Mouse (Mus musculus) c-Kit-positive CD71-negative TER-119-negative erythroid progenitor cells, embryonic 14.5 days (primary cell): ENCODE results near the gene Scand1.

Experiments used
- DNase-seq: peaks from one replicate; pipeline ENCODE4 v3.0.0-alpha.2; 2013; ENCODE audit warnings: low read depth

The Scand1 gene

GRCm38 (mm10) chr2:156312297-156312897 is at the start of gene Scand1, which contains the start of gene Cnbd2:
TSS of gene Scand1 (minus strand) at chr2:156312704.
TSS of gene Cnbd2 (plus strand) at chr2:156312299.
- DNase-seq, result peak; percentile 66

DNA sequence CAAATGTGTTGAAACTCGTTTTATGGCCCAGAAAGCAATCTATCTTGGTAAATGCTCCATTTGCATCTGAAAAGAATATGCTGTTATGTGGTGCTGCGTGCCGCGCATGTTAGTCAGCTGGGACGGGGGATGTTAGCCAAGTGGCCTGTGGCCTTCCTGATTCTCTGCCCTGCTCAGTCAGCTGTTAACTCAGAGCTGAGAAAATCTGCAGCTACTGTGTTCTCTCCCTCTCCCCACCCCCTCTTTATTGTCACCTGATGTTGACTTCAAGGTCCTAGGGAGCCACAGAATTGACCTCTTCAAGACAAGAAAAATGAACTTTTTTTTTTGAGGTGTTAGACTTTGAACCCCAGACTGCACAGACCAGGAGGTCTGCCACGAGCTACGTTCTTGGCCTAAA is 43.5 kb upstream of the Scand1 start:
- no peak for DNase-seq

DNA sequence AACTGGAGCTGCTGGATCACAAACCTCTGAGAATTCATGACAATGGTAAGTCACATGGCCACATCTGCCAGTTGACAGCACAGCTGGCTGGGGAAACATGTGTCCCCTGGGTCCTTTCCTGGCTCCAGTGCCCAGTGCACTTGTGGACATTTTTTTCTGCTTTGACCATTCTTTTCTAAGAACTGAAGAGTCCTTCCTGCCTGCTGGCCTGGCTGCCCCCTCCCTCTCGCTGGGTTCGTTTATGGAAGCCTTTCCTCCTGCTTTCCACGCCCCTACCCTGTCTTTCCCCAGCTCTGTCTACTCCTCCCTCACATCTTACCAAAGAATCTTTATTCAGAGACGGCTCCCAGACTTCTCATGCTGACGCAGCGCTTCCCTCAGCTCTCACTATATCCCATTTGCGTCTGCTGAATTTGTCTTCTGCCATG is 40.8 kb upstream of the Scand1 start:
- no peak for DNase-seq

- DNase-seq, result no peak
Measured at GRCm38 (mm10) chr2:156352413-156353165, 40.1 kb upstream of the Scand1 start.

GRCm38 (mm10) chr2:156351243-156351642 is 38.7 kb upstream of the Scand1 start:
- DNase-seq, result no peak

- DNase-seq, result no peak
Measured at GRCm38 (mm10) chr2:156349286-156349848, 36.9 kb upstream of the Scand1 start.

- no peak for DNase-seq
Measured at GRCm38 (mm10) chr2:156348812-156349211, 36.3 kb upstream of the Scand1 start.

- DNase-seq, result peak; percentile 26
Measured at GRCm38 (mm10) chr2:156344775-156345532, 32.5 kb upstream of the Scand1 start.

DNA sequence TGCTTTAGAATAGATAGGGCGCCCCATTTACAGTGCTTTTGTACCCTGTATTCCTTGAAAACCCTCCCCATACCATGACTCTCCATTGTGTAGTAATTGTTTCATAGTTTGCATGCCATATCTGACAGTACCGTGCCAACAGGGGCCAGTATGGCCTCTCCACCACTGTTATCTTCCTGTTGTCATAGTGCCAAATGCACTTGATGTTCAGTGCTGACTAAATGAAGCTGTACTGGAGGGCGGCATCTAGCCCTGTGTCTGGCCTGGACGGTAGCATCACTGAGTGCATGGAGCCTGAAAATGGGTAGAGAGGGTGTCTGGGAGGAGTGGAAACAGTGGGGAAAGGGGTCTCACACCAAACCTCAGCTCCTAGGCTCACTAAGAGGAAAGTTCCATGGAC is 27.6 kb upstream of the Scand1 start:
- no peak for DNase-seq

GRCm38 (mm10) chr2:156331446-156331965 is 19.0 kb upstream of the Scand1 start:
- DNase-seq, result no peak

DNA sequence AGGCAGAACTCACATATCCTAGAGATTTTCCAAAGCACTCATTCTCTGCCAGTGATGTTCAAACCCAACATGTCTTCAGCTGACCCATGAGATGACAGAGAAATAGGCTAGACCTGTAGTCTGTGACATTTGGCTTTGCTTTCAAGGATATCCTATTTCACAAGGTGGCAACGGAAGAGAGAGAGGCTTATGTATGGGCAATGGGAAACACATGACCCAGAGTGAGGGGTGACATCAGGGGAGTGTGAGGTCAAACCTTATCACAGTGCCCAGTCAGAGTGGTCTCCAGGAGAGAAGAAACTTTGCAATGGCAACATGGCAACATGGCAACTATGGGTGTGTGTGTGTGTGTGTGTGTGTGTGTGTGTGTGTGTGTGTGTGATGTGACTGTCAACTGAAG is 18.2 kb upstream of the Scand1 start:
- no peak for DNase-seq

DNA sequence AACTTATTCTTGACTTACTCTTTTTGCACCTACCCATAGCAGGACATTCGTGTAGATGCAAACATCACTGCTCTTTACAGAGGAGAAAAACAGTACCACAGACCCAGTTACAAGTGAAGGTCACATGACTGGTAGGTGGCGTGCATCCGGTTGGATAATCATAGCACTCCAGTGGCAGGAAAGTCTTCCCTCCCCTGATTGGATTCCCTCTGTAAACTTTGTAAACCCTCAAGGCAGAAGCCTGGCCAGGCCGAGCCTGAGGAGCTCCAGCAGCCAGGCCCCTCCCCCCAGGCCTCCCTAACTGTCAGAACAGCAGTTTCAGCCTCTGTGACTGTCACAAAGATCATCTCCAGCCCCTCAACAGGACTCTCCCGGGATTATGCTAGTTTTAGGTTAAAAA is 12.2 kb upstream of the Scand1 start:
- peak; percentile 23 for DNase-seq

DNA sequence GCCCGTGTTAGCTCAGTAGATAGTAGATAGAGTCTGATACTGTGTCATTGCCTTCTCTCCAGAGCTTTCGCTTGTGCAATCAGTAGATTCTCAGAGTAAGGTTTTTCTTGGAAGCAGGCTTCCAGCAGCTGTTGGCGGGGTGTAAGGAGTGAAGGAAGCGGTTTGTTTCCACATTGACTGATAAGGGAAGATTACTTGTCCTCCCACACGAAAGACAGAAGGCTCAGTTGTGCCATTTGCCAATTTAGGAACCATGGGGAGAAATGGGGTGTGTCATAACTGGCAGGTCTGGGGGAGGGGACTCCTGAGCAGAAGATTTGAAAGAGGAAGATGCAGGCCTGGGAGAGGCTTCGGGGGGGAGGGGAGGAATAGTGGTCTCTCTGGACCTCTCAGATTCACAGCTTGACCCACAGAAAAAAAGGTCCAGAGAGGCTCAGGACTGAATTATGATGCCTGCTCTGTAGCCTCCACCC is 11.6 kb upstream of the Scand1 start:
- peak; percentile 50 for DNase-seq

- DNase-seq, result no peak
Measured at GRCm38 (mm10) chr2:156321538-156321937, 9.0 kb upstream of the Scand1 start.

- no peak for DNase-seq
Measured at GRCm38 (mm10) chr2:156318491-156318890, 6.0 kb upstream of the Scand1 start.

DNA sequence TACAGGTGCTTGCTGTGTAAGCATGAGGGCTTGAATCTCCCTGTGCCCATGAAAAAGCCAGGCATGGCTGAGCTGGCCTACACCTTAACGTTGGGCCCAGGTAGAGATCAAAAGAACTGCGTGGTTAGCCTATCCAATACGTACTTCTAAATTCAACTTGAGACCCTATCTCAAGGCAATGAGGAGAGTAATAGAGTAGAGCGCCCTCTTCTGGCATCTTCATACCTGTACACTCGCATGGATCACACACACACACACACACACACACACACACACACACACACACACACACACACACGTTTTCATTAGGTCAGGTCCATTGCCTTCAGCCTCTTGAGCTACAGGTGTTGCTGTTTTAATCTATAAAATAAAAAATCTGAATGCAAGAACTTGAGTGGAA is 2.3 kb upstream of the Scand1 start:
- DNase-seq, result no peak

DNA sequence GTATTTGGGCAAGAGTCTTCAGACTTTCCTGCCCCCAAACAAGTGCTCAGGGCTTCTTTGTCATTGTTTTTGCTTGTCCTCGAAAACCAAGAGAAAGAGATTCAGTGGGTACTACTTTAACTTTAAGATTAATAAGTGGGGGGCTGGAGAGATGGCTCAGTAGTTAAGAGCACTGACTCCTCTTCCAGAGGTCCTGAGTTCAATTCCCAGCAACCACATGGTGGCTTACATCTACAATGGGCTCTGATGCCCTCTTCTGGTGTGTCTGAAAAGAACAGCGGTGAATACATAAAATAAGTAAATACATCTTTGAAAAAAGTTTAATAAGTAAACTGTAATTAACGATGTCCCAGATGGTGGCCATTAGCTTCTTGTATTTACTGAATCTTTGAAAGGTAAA is 649 bp upstream of the Scand1 start:
- no peak for DNase-seq

DNA sequence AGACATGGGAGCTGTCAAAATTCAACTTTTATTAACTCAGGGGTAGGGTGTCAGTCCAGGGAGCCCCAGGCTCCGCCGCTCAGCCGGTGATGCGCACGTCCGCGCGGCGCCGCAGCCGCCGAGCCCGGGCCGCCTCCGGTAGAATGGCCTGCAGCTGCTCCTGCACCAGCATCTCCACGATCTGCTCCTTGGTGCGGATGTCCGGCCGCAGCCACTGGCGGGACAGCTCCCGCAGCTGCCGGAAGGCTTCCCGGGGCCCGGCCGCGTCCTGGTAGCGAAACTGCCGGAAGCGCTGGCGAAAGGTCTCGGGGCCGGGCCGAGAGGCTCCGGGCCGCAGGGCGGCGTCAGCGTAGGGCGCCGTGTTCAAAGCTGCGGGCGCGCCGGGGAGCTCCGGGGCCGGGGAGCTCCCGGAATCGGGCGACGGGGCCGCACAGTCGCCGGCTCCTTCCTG is 638 bp downstream of the Scand1 start:
- peak; percentile 19 for DNase-seq

DNA sequence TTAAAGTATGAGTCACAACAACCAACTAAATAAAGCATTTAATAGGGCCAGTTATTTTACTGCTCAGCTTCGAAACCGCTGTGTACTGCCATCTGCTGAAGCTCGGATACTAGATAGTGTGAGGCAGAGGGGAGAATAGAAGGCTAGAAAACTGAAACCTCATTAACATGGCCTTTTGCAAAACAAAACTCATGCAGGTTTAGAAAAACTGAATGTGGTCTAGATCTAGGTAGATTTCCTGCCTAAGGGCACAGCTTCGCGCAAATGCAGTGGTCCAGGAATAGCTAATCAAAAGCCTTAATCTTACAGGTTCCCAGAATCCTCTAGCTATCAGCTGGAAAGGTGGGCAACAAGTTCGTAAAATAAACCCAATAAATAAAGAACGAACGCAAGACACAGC is 1.1 kb downstream of the Scand1 start:
- no peak for DNase-seq

DNA sequence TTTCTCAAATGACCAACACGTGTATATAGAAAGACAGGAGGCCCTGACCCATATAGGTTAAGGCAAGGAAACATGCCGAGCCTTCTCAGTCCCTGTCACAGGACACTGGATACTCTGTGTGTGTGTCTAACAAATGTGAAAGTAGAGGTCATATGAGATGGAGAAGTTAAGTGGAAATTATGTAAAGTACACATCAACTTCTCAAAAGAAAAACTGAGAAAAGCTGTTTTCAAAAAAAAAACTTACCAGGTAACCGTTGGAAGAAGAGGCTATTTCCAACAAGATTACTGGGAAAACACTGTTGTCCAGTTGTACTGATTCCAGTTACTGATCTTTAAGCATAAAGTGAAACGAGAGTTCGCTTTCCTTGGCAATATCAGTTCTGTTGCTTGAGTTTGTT is 1.6 kb downstream of the Scand1 start:
- DNase-seq, result no peak

GRCm38 (mm10) chr2:156310455-156310854 is 2.0 kb downstream of the Scand1 start:
- DNase-seq, result no peak

DNA sequence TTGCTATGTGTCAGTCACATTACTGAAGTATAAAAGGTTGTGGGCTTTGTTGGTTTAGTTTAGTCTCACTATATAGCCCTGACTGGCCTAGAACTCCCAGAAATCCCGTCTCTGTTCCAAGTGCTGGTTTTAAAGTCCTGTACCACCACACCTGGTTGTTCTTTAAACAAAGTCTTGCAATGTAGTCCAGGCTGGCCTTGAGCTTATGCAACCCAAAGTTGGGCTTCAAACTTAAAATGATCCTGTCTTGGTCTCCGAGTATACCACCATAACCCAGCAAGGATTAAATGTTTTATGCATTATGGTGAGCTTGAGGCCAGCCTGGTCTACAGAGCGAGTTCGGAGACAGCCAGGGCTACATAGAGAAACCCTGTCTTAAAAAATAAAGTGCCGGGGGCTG is 2.6 kb downstream of the Scand1 start:
- no peak for DNase-seq
